Mouse (Mus musculus): ENCODE measurements around the gene Pdia5. TPM values are rescaled to one million over a fixed set of nuclear protein-coding genes. Genes with fewer than 3 reads are reported as not detected.

Pdia5 gene
- polyA plus RNA-seq (2012; ENCODE audit: low replicate concordance), result 0.43 and 0.44 TPM in 2 replicates

GRCm38 (mm10) chr16:35490231-35491070, at the start of gene Pdia5:
Gene Pdia5, minus strand, starts transcription at chr16:35490873.

GRCm38 (mm10) chr16:35363150-35364062, 127.3 kb downstream of the Pdia5 start, which contains the start of gene Sec22a:
Gene Sec22a, minus strand, starts transcription at chr16:35363918.

Other genes starting within 250 kb of the Pdia5 start
- gene Sec22a, start 127.0 kb downstream of the Pdia5 start, polyA plus RNA-seq (2012; ENCODE audit: low replicate concordance), result 0.46 TPM in 1 of 2 replicates, not detected in the other
- gene Sema5b, start 50.3 kb upstream of the Pdia5 start, polyA plus RNA-seq (2012; ENCODE audit: low replicate concordance), result not detected in 2 replicates